Mouse (Mus musculus): Measurements from ENCODE around the gene Ak5. TPM values are rescaled to one million over a fixed set of nuclear protein-coding genes. Genes with fewer than 3 reads are reported as not detected.

Gene Ak5
- polyA plus RNA-seq, 1 experiment from 2014 or later, result 5.2 TPM

- in situ Hi-C loops (cut with MboI; ENCODE audit: low pct_unique_long_range_greater_than_20kb), result no loop called here
- POLR2A ChIA-PET, result no interaction called here
- no peak for DNase-seq (ENCODE audit: low read depth, low spot score)
Observed at GRCm38 (mm10) chr3:152699261-152699660, 31.1 kb upstream of the Ak5 start.

DNA sequence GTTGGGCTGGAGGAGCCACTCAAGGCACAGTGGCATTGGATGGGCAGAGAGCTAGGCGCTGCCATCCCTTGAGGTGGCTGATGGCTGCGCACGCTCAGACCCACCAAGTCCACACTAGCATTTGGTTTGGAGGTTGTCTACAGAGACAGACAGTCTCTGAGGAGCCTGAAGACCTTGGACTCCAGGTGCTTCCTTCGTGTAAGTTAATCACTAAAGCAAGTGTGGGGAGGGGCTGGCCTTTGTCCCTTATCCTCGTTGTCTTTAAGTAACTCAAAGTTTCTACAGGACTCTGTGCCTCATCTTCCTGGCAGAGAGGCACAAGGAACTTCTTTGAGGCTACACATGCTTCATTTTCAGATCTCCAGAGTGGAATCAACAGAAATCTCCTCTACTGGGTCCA is 29.9 kb upstream of the Ak5 start:
- no peak for DNase-seq (ENCODE audit: low read depth, low spot score)
- in situ Hi-C loops (cut with MboI; ENCODE audit: low pct_unique_long_range_greater_than_20kb), result no loop called here
- H3K27me3 ChIP-seq, result no peaks in the 10 kb centered on the region
- ChIA-PET POLR2A (no interaction called here), CTCF (interaction anchor here (1.0 to 1.5 kb wide), 2 partner anchors 19 to 63 kb away, joined by 3 read pairs; no protein-coding TSS in a partner anchor)
- no peak for TF ChIP-seq CTCF (IDR thresholded peaks at IDR 0.05)
- no peak for ATAC-seq

More at GRCm38 (mm10) chr3:152699261-152699660, 31.1 kb upstream of the Ak5 start:
- TF ChIP-seq CTCF (IDR thresholded peaks at IDR 0.05), result no peak
- H3K27me3 ChIP-seq, result no peaks in the 10 kb centered on the region
- ATAC-seq, result no peak
- CTCF ChIA-PET, result interaction anchor here (1.6 to 1.8 kb wide), 2 partner anchors 10 to 27 kb away, joined by 3 to 4 read pairs; no protein-coding TSS in a partner anchor

DNA sequence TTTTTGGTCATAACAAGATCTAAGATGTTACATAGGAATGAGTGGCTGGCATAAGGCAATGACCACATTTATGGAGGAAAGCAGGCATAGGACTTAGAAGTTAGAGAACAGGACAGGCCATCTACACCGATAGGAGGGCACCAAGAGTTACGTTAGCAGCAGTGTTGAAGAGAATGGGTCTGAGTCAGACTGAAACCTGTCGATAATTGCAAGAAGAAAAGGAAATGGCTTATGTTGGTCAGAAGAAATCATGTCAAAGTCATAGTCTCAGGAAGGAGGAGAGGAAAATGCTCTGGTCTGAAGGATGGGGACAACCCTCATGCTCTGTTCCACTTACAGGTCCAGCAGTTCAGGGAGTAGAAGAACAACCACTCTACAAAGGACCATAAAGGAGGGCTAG is 26.8 kb upstream of the Ak5 start:
- ATAC-seq (no peak), DNase-seq (ENCODE audit: low read depth, low spot score) (no peak)
- ChIA-PET CTCF (no interaction called here), POLR2A (no interaction called here)
- in situ Hi-C loops (cut with MboI; ENCODE audit: low pct_unique_long_range_greater_than_20kb), result no loop called here
- TF ChIP-seq CTCF (IDR thresholded peaks at IDR 0.05), result no peak
- no peaks in the 10 kb centered on the region for H3K27me3 ChIP-seq

DNA sequence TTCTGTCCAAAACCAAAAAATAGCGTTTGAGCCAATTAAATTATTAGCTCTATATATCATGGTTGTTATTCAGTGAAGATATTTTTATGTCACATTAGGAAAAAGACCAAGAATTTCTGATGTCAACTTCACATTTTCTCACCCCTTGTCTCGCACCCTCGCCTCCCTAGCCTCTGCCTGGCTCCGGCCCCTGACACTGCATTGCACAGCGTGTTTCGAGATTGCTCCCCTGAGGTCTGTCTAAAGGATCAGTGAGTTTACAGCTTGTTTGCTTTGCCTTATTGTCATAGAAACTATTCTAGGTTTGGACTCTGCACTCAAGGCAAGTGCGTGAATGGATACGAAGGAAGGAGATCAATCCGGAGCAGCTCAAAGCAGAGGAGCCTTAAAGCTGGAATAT is 20.9 kb upstream of the Ak5 start:
- TF ChIP-seq CTCF (IDR thresholded peaks at IDR 0.05), result no peak
- POLR2A ChIA-PET, result no interaction called here
- ATAC-seq, result no peak
- no peaks in the 10 kb centered on the region for H3K27me3 ChIP-seq
- DNase-seq (ENCODE audit: low read depth, low spot score), result no peak
- CTCF ChIA-PET, result interaction anchor here (1.0 to 1.3 kb wide), 2 partner anchors 11 to 16 kb away, joined by 3 to 4 read pairs; no protein-coding TSS in a partner anchor
- in situ Hi-C loops (cut with MboI; ENCODE audit: low pct_unique_long_range_greater_than_20kb), result no loop called here

DNA sequence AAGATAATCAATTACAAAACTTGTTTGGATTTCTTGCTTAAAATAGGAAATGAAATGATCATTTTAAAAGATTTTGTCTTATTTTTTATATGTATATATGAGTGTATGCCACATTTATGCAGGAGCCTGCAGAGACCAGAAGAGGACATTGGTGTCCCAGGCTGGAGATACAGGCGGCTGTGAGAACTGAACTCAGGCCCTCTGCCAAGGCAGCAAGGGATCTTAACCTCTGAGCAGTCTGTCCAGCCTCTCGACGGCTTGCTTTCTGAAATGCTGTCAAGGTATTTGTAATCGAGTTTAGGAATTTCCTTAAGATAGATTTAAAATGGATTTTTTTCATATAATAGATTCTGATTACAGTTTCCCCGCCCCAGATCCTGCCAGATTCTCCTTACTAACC is 20.4 kb upstream of the Ak5 start:
- ChIA-PET POLR2A (no interaction called here), CTCF (interaction anchor here (1.3 kb wide), 1 partner anchor 11 kb away, joined by 4 read pairs; no protein-coding TSS in a partner anchor)
- ATAC-seq, result no peak
- no peaks in the 10 kb centered on the region for H3K27me3 ChIP-seq
- TF ChIP-seq CTCF (IDR thresholded peaks at IDR 0.05), result no peak
- DNase-seq (ENCODE audit: low read depth, low spot score), result no peak
- in situ Hi-C loops (cut with MboI; ENCODE audit: low pct_unique_long_range_greater_than_20kb), result no loop called here

- TF ChIP-seq CTCF (IDR thresholded peaks at IDR 0.05), result no peak
- ChIA-PET CTCF (interaction anchor here (3.9 kb wide), 1 partner anchor 8 kb away, joined by 21 read pairs; the partner anchor contains the start of gene Ak5), POLR2A (no interaction called here)
- H3K27me3 ChIP-seq, result peaks cover 5% of the 10 kb centered on the region
- no peak for ATAC-seq
- in situ Hi-C loops (cut with MboI; ENCODE audit: low pct_unique_long_range_greater_than_20kb), result no loop called here
- no peak for DNase-seq (ENCODE audit: low read depth, low spot score)
Observed at GRCm38 (mm10) chr3:152674663-152675062, 6.5 kb upstream of the Ak5 start.

GRCm38 (mm10) chr3:152669783-152670182 is 1.6 kb upstream of the Ak5 start:
- H3K27me3 ChIP-seq, result peaks cover 5% of the 10 kb centered on the region
- in situ Hi-C loops (cut with MboI; ENCODE audit: low pct_unique_long_range_greater_than_20kb), result loop anchor here (10.0 kb wide), 1 partner anchor 685 kb away; no protein-coding TSS in a partner anchor
- ChIA-PET CTCF (interaction anchor here (0.8 to 2.1 kb wide), 2 partner anchors 52 to 233 kb away, joined by 3 to 5 read pairs; no protein-coding TSS in a partner anchor), POLR2A (no interaction called here)
- ATAC-seq (no peak), DNase-seq (ENCODE audit: low read depth, low spot score) (no peak)
- no peak for TF ChIP-seq CTCF (IDR thresholded peaks at IDR 0.05)

DNA sequence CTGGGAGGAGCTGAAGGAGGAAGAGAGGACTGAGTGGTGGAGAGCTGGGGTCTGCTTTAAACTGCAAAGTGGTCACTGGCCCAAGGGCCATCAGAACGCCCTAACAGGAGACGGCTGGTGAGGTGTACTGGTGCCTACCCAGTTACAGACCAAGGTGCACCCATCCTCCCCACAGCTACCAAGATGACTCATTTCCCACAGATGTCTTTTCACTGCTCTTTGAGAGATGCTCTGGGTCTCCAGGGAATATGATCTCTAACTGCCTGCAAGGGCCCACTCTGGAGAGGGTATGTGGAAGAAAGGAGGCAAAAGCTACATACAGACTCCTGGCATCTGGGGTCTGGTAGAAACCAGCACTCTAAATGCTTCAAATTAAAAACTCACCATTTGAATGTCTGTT is 633 bp upstream of the Ak5 start:
- in situ Hi-C loops (cut with MboI; ENCODE audit: low pct_unique_long_range_greater_than_20kb), result loop anchor here (10.0 kb wide), 1 partner anchor 684 kb away; no protein-coding TSS in a partner anchor
- POLR2A ChIA-PET, result interaction anchor here (1.1 to 1.2 kb wide), 3 partner anchors 9 to 92 kb away, joined by 3 to 6 read pairs (median 3); no protein-coding TSS in a partner anchor
- H3K27me3 ChIP-seq, result peaks cover 5% of the 10 kb centered on the region
- CTCF ChIA-PET, result interaction anchor here (0.7 to 4.4 kb wide), 5 partner anchors 8 to 200 kb away, joined by 3 to 21 read pairs (median 4); no protein-coding TSS in a partner anchor
- DNase-seq (ENCODE audit: low read depth, low spot score) (no peak), ATAC-seq (no peak)
- TF ChIP-seq CTCF (IDR thresholded peaks at IDR 0.05), result no peak

GRCm38 (mm10) chr3:152667356-152668211 is 576 bp downstream of the Ak5 start:
- ATAC-seq (peak; percentile 57), DNase-seq (ENCODE audit: low read depth, low spot score) (no peak)
- ChIA-PET CTCF (interaction anchor here (4.4 kb wide), 1 partner anchor 9 kb away, joined by 21 read pairs; no protein-coding TSS in a partner anchor), POLR2A (interaction anchor here (0.6 to 1.3 kb wide), 5 partner anchors 33 to 272 kb away, joined by 3 to 4 read pairs (median 3); no protein-coding TSS in a partner anchor)
- in situ Hi-C loops (cut with MboI; ENCODE audit: low pct_unique_long_range_greater_than_20kb), result loop anchor here (10.0 kb wide), 1 partner anchor 683 kb away; no protein-coding TSS in a partner anchor
- TF ChIP-seq CTCF (IDR thresholded peaks at IDR 0.05), result no peak
- peaks cover under 1% of the 10 kb centered on the region for H3K27me3 ChIP-seq

DNA sequence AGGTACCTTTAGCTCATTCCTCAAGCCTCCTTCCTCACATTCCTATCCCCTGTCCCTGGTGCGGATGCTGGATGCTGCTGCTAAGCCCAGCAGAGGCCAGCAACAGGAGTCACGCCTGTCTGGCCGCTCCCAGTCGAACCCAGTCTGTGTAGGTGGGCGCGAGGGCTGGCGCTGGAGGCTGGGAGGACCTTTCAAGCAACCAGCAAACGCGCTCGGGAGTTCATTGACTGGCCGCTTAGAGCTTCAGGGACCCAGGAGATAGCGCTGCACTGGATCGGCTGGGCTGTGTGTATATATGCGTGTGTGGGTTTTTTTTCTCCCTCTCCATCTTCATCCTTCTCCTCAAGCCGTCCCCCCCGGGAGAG is 1.2 kb downstream of the Ak5 start:
- ATAC-seq (no peak), DNase-seq (ENCODE audit: low read depth, low spot score) (no peak)
- CTCF ChIA-PET, result interaction anchor here (1.0 to 4.4 kb wide), 2 partner anchors 10 to 21 kb away, joined by 3 to 21 read pairs; no protein-coding TSS in a partner anchor
- POLR2A ChIA-PET, result interaction anchor here (1.3 kb wide), 1 partner anchor 35 kb away, joined by 4 read pairs; no protein-coding TSS in a partner anchor
- no peaks in the 10 kb centered on the region for H3K27me3 ChIP-seq
- in situ Hi-C loops (cut with MboI; ENCODE audit: low pct_unique_long_range_greater_than_20kb), result loop anchor here (10.0 kb wide), 1 partner anchor 682 kb away; no protein-coding TSS in a partner anchor
- no peak for TF ChIP-seq CTCF (IDR thresholded peaks at IDR 0.05)
